Comparison of ENCODE assay signal across 12 mouse cellular contexts in the genomic region with DNA sequence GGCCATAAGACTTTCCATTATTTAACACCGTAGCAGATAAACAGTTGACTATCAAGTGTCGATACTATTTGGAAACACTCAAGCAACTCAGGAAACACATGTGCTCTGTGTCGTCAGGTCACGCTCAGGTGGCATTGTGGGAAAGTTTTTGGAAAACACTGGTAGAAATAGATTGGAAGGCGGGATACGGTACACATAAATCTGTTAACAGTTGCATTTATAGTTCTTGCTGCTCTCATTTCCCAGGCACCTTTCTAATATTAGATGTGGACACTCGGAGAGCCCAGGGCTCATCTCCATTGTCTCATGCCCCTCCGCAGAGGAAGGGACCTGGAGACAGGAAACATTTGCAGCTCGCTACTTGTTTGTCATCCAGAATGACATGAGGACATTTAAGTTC.
"Had no signal": no experiment of that assay in that cellular context is flagged by ENCODE, and none has a peak within 500 bp of the region (broad histone marks: within the 10 kb centered on the region; RNA-seq: fewer than 3 reads in every experiment).

No protein-coding gene starts in this region.

- DNase-seq: left cerebral cortex, postnatal 4 days; lung, adult 18-20 months; retina, postnatal 1 day; right cerebral cortex, postnatal 4 days; spleen, adult 18-20 months; thymus, adult 18-20 months; thymus, postnatal 14 days had no signal

- H3K36me3 ChIP-seq: limb, embryonic 13.5 days; midbrain, embryonic 12.5 days; neural tube, embryonic 13.5 days had no signal

- H3K27ac ChIP-seq: limb, embryonic 13.5 days; liver, embryonic 14.5 days; midbrain, embryonic 12.5 days; neural tube, embryonic 13.5 days had no signal

- H3K4me2 ChIP-seq: limb, embryonic 13.5 days; midbrain, embryonic 12.5 days; neural tube, embryonic 13.5 days had no signal

- H3K9me3 ChIP-seq: limb, embryonic 13.5 days; midbrain, embryonic 12.5 days; neural tube, embryonic 13.5 days had no signal

- H3K9ac ChIP-seq: limb, embryonic 13.5 days; liver, embryonic 14.5 days; midbrain, embryonic 12.5 days; neural tube, embryonic 13.5 days had no signal

- ATAC-seq: midbrain, embryonic 16.5 days had no signal

- H3K4me3 ChIP-seq: limb, embryonic 13.5 days; midbrain, embryonic 12.5 days; neural tube, embryonic 13.5 days had no signal

- H3K27me3 ChIP-seq: limb, embryonic 13.5 days; midbrain, embryonic 12.5 days; neural tube, embryonic 13.5 days had no signal

- H3K4me1 ChIP-seq: limb, embryonic 13.5 days; midbrain, embryonic 12.5 days had no signal
